Mouse (Mus musculus) adipocyte (in vitro differentiated cells): ENCODE measurements around the gene Kiz.

Experiments
- DNase-seq: peaks from one replicate; pipeline ENCODE4 v3.0.0-alpha.2; 2016; ENCODE audit warnings: low spot score

Kiz gene

GRCm38 (mm10) chr2:146982786-146983185 lies 127.1 kb downstream of the Kiz start:
- DNase-seq: no peak

DNA sequence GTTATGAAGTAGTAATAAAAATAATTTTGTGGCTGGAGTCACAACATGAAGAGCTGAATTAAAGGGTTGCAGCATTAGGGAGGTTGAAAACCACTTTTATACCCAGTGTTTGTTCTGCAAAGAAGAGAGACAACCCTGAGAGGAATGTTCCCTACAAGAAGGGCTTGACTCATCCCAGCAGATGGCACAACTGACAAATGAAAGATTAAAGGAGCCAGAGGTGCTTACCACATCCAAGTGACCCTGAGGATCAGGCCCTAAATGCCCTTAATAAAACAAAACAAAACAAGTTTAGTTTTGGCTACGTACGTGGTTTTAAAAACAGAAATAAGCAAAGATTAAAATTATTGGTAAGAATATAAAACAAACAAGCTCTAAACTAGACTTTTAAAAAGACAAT lies 129.2 kb downstream of the Kiz start:
- no peak for DNase-seq

- DNase-seq: no peak
These were observed 130.1 kb downstream of the Kiz start for GRCm38 (mm10) chr2:146985807-146986206.

DNA sequence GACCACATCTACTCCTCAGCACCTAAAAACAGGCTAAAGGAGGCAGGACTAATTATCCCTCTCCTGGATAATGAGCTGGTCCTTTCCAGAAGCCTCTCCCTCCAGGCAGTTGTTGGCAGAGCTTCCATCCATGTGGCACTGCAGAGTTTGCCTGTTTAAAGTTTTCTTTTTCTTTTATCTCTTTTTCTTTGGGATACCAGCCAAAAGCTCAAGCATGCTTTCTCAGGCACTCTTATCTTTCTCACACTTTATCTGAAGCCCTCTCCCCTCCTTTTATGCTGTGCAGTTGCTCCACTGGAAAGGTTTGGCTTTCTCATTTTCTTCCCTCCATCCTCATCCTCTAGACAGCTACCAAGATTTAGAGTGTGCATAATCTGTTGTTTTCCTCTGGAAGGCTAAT lies 130.8 kb downstream of the Kiz start:
- DNase-seq: no peak

DNA sequence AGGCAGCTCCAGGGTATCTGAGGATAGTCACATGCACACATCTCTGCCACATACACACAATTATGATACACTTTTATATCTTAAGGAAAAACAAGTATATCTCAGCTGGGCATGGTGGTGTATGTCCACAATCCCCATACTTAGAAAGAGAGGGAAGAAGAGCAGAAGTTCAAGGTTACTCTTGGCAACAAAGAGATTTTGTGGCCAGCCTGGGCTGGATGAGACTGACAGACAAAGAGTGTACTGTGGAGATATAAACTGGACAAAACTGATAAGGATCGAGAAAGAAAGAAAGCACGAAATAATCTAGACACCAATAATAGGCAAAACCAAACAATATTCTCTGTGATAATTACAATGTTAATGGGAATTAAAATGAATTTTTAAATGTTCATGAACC lies 151.6 kb downstream of the Kiz start:
- no peak for DNase-seq

DNA sequence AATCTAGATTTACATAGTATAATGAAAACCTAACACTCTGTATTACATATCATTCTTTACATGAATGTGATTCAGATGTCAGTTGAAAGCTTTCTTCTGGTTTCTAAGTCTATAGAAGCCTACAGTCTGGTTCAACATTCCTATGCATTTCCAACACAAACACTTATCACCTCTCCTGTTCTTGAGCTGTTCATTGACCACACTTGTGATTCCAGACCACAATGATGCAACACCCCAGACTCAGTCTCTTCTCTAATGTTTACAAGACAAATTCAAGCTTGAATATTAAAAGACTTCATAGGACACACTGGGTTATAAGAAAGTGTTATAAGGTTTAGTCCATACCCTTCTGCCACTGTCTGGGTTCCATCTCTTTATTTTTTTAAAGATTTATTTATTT lies 153.4 kb downstream of the Kiz start:
- no peak for DNase-seq

DNA sequence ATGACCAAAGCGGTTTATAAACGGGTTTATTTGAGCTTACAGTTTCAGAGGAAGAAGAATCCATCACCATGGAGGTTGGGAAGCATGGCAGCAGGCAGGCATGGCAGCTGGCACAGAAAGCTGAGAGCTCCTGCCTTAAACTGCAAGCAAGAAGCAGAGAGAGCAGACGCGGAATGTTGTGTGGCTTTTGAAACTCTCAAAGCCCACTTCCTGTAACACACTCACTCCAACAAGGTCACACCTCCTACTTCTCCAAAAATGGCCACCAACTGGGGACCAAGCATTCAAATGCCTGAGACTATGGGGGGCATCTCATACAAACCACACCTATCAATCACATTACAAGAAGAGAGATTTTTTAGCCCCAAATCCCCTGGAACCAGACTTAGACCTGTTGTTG lies 154.5 kb downstream of the Kiz start:
- DNase-seq: no peak

DNA sequence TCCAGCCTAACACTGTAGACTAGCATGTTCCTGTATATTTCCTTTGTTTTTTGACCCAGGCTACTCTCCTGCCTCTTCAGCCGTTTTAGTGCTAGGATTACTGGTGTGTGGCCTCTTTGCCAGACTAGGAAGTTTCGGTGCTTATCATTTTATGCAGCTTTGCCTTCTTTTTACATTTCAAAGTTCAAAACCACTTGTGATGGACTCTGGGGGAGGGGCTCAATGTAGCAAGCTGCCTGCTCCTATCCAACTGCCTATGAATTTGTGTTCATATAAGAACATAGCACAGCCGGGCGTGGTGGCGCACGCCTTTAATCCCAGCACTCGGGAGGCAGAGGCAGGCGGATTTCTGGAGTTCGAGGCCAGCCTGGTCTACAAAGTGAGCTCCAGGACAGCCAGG lies 155.3 kb downstream of the Kiz start:
- DNase-seq: no peak

DNA sequence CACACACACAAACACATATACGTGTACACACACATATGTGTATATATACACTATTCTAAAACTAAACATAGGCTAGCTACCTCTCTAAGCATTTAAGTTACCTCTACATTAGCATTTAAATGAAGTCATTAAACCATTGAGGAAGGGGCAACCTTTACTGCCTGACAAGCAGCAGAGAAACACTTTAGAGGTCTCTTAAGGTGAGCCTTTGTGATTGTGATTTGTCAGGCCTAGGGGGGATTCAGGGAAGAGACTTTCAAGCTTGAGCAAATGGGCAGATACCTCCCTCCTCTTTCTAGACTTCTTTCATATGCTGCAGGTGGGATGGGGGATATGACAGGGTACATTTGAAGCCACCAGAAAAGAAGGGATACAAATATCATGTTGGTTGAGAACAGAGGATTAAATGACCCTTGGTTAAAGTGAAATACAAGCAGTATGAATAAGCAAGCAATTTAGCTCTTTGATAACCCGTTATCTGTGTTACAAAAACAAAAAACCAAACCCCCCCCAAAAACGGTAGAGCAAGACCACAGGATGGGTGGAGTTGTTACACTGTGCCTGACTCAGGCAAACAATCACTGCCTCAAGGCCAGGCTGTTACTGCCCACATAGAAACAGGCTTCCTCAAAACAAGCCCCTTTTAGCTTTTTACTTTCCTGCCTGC lies 155.9 kb downstream of the Kiz start:
- DNase-seq: no peak

DNA sequence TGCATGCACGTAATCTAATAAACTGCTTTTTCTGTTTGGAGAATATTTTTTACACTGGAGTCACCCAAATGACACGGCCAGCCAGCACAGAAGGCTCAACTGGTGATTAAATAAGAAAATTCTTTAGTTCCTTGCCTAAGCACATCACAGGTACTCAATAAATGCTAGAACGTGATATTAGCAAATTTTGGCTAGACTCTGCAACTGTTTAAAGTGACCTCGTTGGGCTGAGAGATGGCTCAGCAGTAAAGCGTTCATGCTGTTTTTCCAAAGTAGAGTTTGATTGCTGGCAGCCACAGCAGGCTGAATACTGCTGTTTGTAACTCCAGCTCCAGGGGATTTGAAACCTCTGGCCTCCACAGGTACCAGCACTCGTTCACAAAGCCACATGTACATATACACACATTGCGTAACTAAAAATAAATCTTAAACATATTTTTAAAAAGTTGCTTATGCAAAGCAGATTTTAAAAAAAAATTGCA lies 156.5 kb downstream of the Kiz start:
- no peak for DNase-seq

GRCm38 (mm10) chr2:147012623-147013184 lies 157.0 kb downstream of the Kiz start, which contains the start of gene Xrn2:
Gene Xrn2 (plus strand): TSS chr2:147012996.
- DNase-seq: peak; percentile 98

DNA sequence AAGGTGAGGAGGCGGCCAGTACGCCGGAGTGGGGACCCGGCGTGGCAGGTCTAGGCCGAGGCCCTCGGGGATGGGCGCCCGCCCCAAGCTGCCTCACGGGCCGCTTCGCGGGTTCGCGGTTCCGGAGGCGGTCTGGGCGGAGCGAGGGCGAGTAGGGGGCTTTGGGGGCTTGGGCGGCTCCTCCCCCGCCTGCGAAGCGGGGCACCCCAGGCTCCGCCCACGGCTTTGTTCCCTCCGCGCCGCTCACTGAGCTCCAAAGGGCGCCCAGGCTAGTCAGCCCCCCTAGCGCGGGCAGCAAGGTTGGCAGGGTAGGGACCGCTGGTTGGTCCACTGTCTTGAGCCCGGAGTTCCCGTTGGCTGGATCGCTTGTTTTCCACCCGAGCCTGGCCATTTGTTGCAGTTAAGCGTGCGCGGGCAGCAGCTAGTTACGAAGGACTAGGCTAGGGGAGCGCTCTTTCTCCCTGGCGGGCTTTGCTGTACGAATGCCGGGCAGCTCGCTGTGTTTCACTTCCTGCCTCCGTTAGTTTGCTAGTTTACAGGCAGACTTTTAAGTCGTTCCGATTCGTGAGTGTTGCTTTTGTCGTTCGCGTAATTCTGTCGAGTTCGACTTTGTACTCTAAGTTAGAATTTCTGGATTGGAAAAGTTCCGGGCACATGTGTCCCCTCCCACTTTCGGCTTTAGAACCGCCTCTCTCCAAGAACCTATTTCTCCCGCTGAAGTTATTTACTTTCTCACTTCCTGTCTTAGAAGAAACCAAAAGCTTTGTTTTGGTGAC lies 157.7 kb downstream of the Kiz start:
- peak; percentile 86 for DNase-seq

GRCm38 (mm10) chr2:147014101-147014886 lies 158.6 kb downstream of the Kiz start:
- DNase-seq: peak; percentile 75
